Mouse (Mus musculus) testis, adult 10 weeks (tissue): ENCODE results near the gene Catsperb. TPM values are rescaled to one million over a fixed set of nuclear protein-coding genes. Genes with fewer than 3 reads are reported as not detected.

Experiments used
- polyA plus RNA-seq: library from polyadenylated mRNA; stranded (reverse); fragments of 350-450 nt; fragmentation: Illumina TruSeq; extraction: RNeasy Lipid Tissue Mini Kit (QIAGEN cat#74804); gene quantifications from one replicate; pipeline ENCODE4 v1.2.3, GENCODE M21; 2014; ENCODE audit warnings: low read depth, low replicate concordance

Gene Catsperb
- 215 TPM for polyA plus RNA-seq

GRCm38 (mm10) chr12:101404353-101404752 lies at the start of gene Catsperb:
Gene Catsperb, plus strand, starts transcription at chr12:101404653.

